Mouse (Mus musculus) embryonic facial prominence, embryonic 12.5 days (tissue): ENCODE data around the gene Slc38a9. TPM values are rescaled to one million over a fixed set of nuclear protein-coding genes. Genes with fewer than 3 reads are reported as not detected.

Source experiments
- ATAC-seq: fragments of 200-750 bp; cut with Nextera tagmentation; 2 replicates; pipeline ENCODE4 v1.8.0; 2017; ENCODE audit not compliant: insufficient number of reproducible peaks, insufficient read depth, low FRiP score, low TSS enrichment
- H3K27ac ChIP-seq: fragments of 300-500 bp; sonication (generic); 2 replicates; pipeline ENCODE4 v1.5.1; 2016; ENCODE audit warnings: mild to moderate bottlenecking
- H3K27me3 ChIP-seq: fragments of 300-500 bp; sonication (generic); 2 replicates; pipeline ENCODE4 v1.6.1; 2016; ENCODE audit warnings: mild to moderate bottlenecking, moderate library complexity
- H3K36me3 ChIP-seq: fragments of 300-500 bp; sonication (generic); 2 replicates; pipeline ENCODE4 v1.6.1; 2016; ENCODE audit warnings: mild to moderate bottlenecking
- H3K4me1 ChIP-seq: fragments of 300-500 bp; sonication (generic); 2 replicates; pipeline ENCODE4 v1.6.1; 2016
- H3K4me2 ChIP-seq: fragments of 300-500 bp; sonication (generic); replicated peaks from 2 replicates; pipeline ENCODE4 v1.6.1; 2016; ENCODE audit warnings: mild to moderate bottlenecking, moderate library complexity
- H3K4me3 ChIP-seq: fragments of 300-500 bp; sonication (generic); 2 replicates; pipeline ENCODE4 v1.5.1; 2016; ENCODE audit warnings: mild to moderate bottlenecking
- H3K9ac ChIP-seq: fragments of 300-500 bp; sonication (generic); 2 replicates; pipeline ENCODE4 v1.6.1; 2016; ENCODE audit warnings: mild to moderate bottlenecking, moderate library complexity
- H3K9me3 ChIP-seq: fragments of 300-500 bp; sonication (generic); 2 replicates; pipeline ENCODE4 v1.6.1; 2016; ENCODE audit warnings: mild to moderate bottlenecking, moderate library complexity
- WGBS: fragments of 180-500 bp; shearing (Covaris S2); methylation state at CpG from one replicate; pipeline ENCODE4 v1.1.7; 2016; 5-methylcytosine and 5-hydroxymethylcytosine counted together
- polyA plus RNA-seq: library from polyadenylated mRNA; unstranded; fragments of >200 nt; fragmentation: Nextera tagmentation; extraction: Ambion mirVana; gene quantifications from 2 replicates; pipeline ENCODE4 v1.2.1, GENCODE M21; 2016

Gene Slc38a9
- polyA plus RNA-seq, 1 experiment from 2014 or later: 18.3 TPM

GRCm38 (mm10) chr13:112785305-112785704 lies 124.8 kb downstream of the Slc38a9 start:
- H3K4me2 ChIP-seq: no peak overlapping the region
- H3K27me3 ChIP-seq: no peaks in the 10 kb centered on the region
- H3K9me3 ChIP-seq: no peaks in the 10 kb centered on the region
- H3K4me3 ChIP-seq: no peak overlapping the region
- no peaks in the 10 kb centered on the region for H3K36me3 ChIP-seq
- H3K27ac ChIP-seq: no peak overlapping the region
- ATAC-seq: no peak
- H3K9ac ChIP-seq: no peak overlapping the region
- 0 out of 2 replicates have a peak, but pooled peaks cover 3% of the 10 kb centered on the region for H3K4me1 ChIP-seq
- 57% methylated on average over 7 of the region's 7 CpGs for WGBS

GRCm38 (mm10) chr13:112786142-112786541 lies 125.6 kb downstream of the Slc38a9 start:
- Histone ChIP-seq H3K27me3 (no peaks in the 10 kb centered on the region), H3K27ac (no peak overlapping the region), H3K4me2 (no peak overlapping the region), H3K4me3 (no peak overlapping the region), H3K9ac (no peak overlapping the region), H3K4me1 (0 out of 2 replicates have a peak, but pooled peaks cover 3% of the 10 kb centered on the region), H3K9me3 (no peaks in the 10 kb centered on the region), H3K36me3 (no peaks in the 10 kb centered on the region)
- WGBS: 71% methylated on average over 3 of the region's 3 CpGs
- no peak for ATAC-seq

GRCm38 (mm10) chr13:112786942-112787533 lies 126.5 kb downstream of the Slc38a9 start:
- Histone ChIP-seq H3K4me3 (no peak overlapping the region), H3K9ac (no peak overlapping the region), H3K36me3 (no peaks in the 10 kb centered on the region), H3K9me3 (no peaks in the 10 kb centered on the region), H3K27me3 (no peaks in the 10 kb centered on the region), H3K4me2 (no peak overlapping the region), H3K4me1 (0 out of 2 replicates have a peak, but pooled peaks cover 3% of the 10 kb centered on the region), H3K27ac (no peak overlapping the region)
- WGBS: 75% methylated on average over 10 of the region's 10 CpGs
- no peak for ATAC-seq

Other genes starting within 250 kb of the Slc38a9 start
- 43.7 and 45.9 TPM in 2 replicates for gene Il6st, start 196.7 kb upstream of the Slc38a9 start, polyA plus RNA-seq
- gene Il31ra, start 66.4 kb upstream of the Slc38a9 start, polyA plus RNA-seq: 0.08 TPM in 2 replicates
- gene Ddx4, start 8.3 kb upstream of the Slc38a9 start, polyA plus RNA-seq: 0.62 and 0.92 TPM in 2 replicates
- 34.4 and 38.2 TPM in 2 replicates for gene Plpp1, start 140.0 kb downstream of the Slc38a9 start, polyA plus RNA-seq